Mouse (Mus musculus): ENCODE data around the gene Apex2. TPM values are rescaled to one million over a fixed set of nuclear protein-coding genes. Genes with fewer than 3 reads are reported as not detected.

Gene Apex2
- 5.8 and 6.0 TPM in 2 replicates for polyA plus RNA-seq (2015; fragmentation: Nextera tagmentation; extraction: Ambion mirVana)

- no peaks in the 10 kb centered on the region for H3K27me3 ChIP-seq (ENCODE audit: control insufficient read depth, insufficient read depth, low read length)
- whole genome bisulfite sequencing = 64% methylated on average over 5 of the region's 5 CpGs
- no peaks in the 10 kb centered on the region for H3K4me1 ChIP-seq (replicated peaks; ENCODE audit: control insufficient read depth, insufficient read depth)
- no peak within 1 kb of the TSS for H3K27ac ChIP-seq (replicated peaks)
- no peak for ATAC-seq (ENCODE audit: low FRiP score, low TSS enrichment)
- TF ChIP-seq EP300 (optimal IDR thresholded peaks at IDR 0.05) = no peak
- no peak for TF ChIP-seq CTCF (IDR thresholded peaks at IDR 0.05; ENCODE audit: low read depth)
- H3K36me3 ChIP-seq (ENCODE audit: control insufficient read depth, insufficient read depth, low read length) = no peaks in the 10 kb centered on the region
- no peak within 1 kb of the TSS for H3K9ac ChIP-seq (ENCODE audit: low read length)
- no peak for DNase-seq (ENCODE audit: low spot score)
- no peak within 1 kb of the TSS; the same call in 1 of the 2 replicates for H3K4me2 ChIP-seq (replicated peaks; ENCODE audit: low read depth)
- no peaks in the 10 kb centered on the region for H3K9me3 ChIP-seq (ENCODE audit: control insufficient read depth, low read length)
- H3K4me3 ChIP-seq (ENCODE audit: low read depth, low read length) = no peak within 1 kb of the TSS
These were observed at the start of gene Apex2 for GRCm38 (mm10) chrX:150589696-150590095. Apex2 (minus strand) TSS chrX:150589868.

GRCm38 (mm10) chrX:150636421-150636820 is 46.8 kb upstream of the Apex2 start:
- no peaks in the 10 kb centered on the region for H3K9me3 ChIP-seq (ENCODE audit: control insufficient read depth, low read length)

GRCm38 (mm10) chrX:150598882-150599281 is 9.2 kb upstream of the Apex2 start:
- ATAC-seq (ENCODE audit: low FRiP score, low TSS enrichment) = no peak

More at GRCm38 (mm10) chrX:150636421-150636820, 46.8 kb upstream of the Apex2 start:
- Histone ChIP-seq H3K4me3 (ENCODE audit: low read depth, low read length) (no peak overlapping the region), H3K27me3 (ENCODE audit: control insufficient read depth, insufficient read depth, low read length) (no peaks in the 10 kb centered on the region), H3K27ac (replicated peaks) (no peak overlapping the region), H3K36me3 (ENCODE audit: control insufficient read depth, insufficient read depth, low read length) (no peaks in the 10 kb centered on the region), H3K4me1 (replicated peaks; ENCODE audit: control insufficient read depth, insufficient read depth) (no peaks in the 10 kb centered on the region), H3K9ac (ENCODE audit: low read length) (no peak overlapping the region), H3K4me2 (replicated peaks; ENCODE audit: low read depth) (no peak overlapping the region)
- WGBS = 58% methylated on average over 1 of the region's 1 CpGs
- TF ChIP-seq CTCF (IDR thresholded peaks at IDR 0.05; ENCODE audit: low read depth) (no peak), EP300 (optimal IDR thresholded peaks at IDR 0.05) (no peak)
- DNase-seq (ENCODE audit: low spot score) = no peak
- ATAC-seq (ENCODE audit: low FRiP score, low TSS enrichment) = no peak

GRCm38 (mm10) chrX:150595016-150595760 is 5.5 kb upstream of the Apex2 start:
- H3K9ac ChIP-seq (ENCODE audit: low read length) = no peak overlapping the region
- H3K4me1 ChIP-seq (replicated peaks; ENCODE audit: control insufficient read depth, insufficient read depth) = no peaks in the 10 kb centered on the region
- no peak for DNase-seq (ENCODE audit: low spot score)
- H3K4me2 ChIP-seq (replicated peaks; ENCODE audit: low read depth) = no peak overlapping the region
- no peak for ATAC-seq (ENCODE audit: low FRiP score, low TSS enrichment)
- no peak overlapping the region for H3K4me3 ChIP-seq (ENCODE audit: low read depth, low read length)
- WGBS = 71% methylated on average over 9 of the region's 9 CpGs
- no peaks in the 10 kb centered on the region for H3K36me3 ChIP-seq (ENCODE audit: control insufficient read depth, insufficient read depth, low read length)
- H3K27me3 ChIP-seq (ENCODE audit: control insufficient read depth, insufficient read depth, low read length) = no peaks in the 10 kb centered on the region
- H3K27ac ChIP-seq (replicated peaks) = no peak overlapping the region
- H3K9me3 ChIP-seq (ENCODE audit: control insufficient read depth, low read length) = no peaks in the 10 kb centered on the region
- TF ChIP-seq EP300 (optimal IDR thresholded peaks at IDR 0.05) (no peak), CTCF (IDR thresholded peaks at IDR 0.05; ENCODE audit: low read depth) (no peak)

More at GRCm38 (mm10) chrX:150598882-150599281, 9.2 kb upstream of the Apex2 start:
- H3K4me1 ChIP-seq (replicated peaks; ENCODE audit: control insufficient read depth, insufficient read depth) = no peaks in the 10 kb centered on the region
- H3K27ac ChIP-seq (replicated peaks) = no peak overlapping the region
- no peak overlapping the region for H3K4me2 ChIP-seq (replicated peaks; ENCODE audit: low read depth)
- H3K9me3 ChIP-seq (ENCODE audit: control insufficient read depth, low read length) = no peaks in the 10 kb centered on the region
- TF ChIP-seq CTCF (IDR thresholded peaks at IDR 0.05; ENCODE audit: low read depth) (no peak), EP300 (optimal IDR thresholded peaks at IDR 0.05) (no peak)
- no peak overlapping the region for H3K9ac ChIP-seq (ENCODE audit: low read length)
- H3K27me3 ChIP-seq (ENCODE audit: control insufficient read depth, insufficient read depth, low read length) = no peaks in the 10 kb centered on the region
- H3K36me3 ChIP-seq (ENCODE audit: control insufficient read depth, insufficient read depth, low read length) = no peaks in the 10 kb centered on the region
- 71% methylated on average over 2 of the region's 2 CpGs for WGBS
- no peak for DNase-seq (ENCODE audit: low spot score)
- H3K4me3 ChIP-seq (ENCODE audit: low read depth, low read length) = no peak overlapping the region

- Histone ChIP-seq H3K4me1 (replicated peaks; ENCODE audit: control insufficient read depth, insufficient read depth) (no peaks in the 10 kb centered on the region), H3K9ac (ENCODE audit: low read length) (no peak overlapping the region), H3K4me3 (ENCODE audit: low read depth, low read length) (no peak overlapping the region), H3K27ac (replicated peaks) (no peak overlapping the region), H3K9me3 (ENCODE audit: control insufficient read depth, low read length) (no peaks in the 10 kb centered on the region), H3K27me3 (ENCODE audit: control insufficient read depth, insufficient read depth, low read length) (no peaks in the 10 kb centered on the region), H3K4me2 (replicated peaks; ENCODE audit: low read depth) (no peak overlapping the region), H3K36me3 (ENCODE audit: control insufficient read depth, insufficient read depth, low read length) (no peaks in the 10 kb centered on the region)
- ATAC-seq (ENCODE audit: low FRiP score, low TSS enrichment) = no peak
- WGBS = 78% methylated on average over 3 of the region's 3 CpGs
- DNase-seq (ENCODE audit: low spot score) = no peak
- TF ChIP-seq CTCF (IDR thresholded peaks at IDR 0.05; ENCODE audit: low read depth) = no peak
- no peak for TF ChIP-seq EP300 (optimal IDR thresholded peaks at IDR 0.05)
These were observed 4.5 kb upstream of the Apex2 start for GRCm38 (mm10) chrX:150594176-150594575.

Data from stomach, postnatal 0 days (tissue).